Mouse (Mus musculus) megakaryocyte, embryonic 14.5 days (primary cell): ENCODE results near the gene Fam171b. TPM values are rescaled to one million over a fixed set of nuclear protein-coding genes. Genes with fewer than 3 reads are reported as not detected.

Source experiments
- H3K27me3 ChIP-seq: replicated peaks from 2 replicates; pipeline ENCODE3; 2012; ENCODE audit warnings: inconsistent platforms
- H3K36me3 ChIP-seq: replicated peaks from 2 replicates; pipeline ENCODE3; 2012; ENCODE audit warnings: low read length, inconsistent platforms, mixed read lengths
- H3K4me1 ChIP-seq: 2 replicates; pipeline ENCODE4 v1.6.1; 2012; ENCODE audit warnings: inconsistent platforms
- H3K4me3 ChIP-seq: replicated peaks from 2 replicates; pipeline ENCODE3; 2012; ENCODE audit warnings: moderate library complexity, mild to moderate bottlenecking, inconsistent platforms
- H3K9me3 ChIP-seq: 2 replicates; pipeline ENCODE4 v1.6.1; 2012; ENCODE audit warnings: inconsistent platforms
- FLI1 ChIP-seq: IDR thresholded peaks from 2 replicates; pipeline ENCODE4 v1.6.1; 2012; ENCODE audit warnings: low read length, inconsistent platforms, mixed read lengths
- GATA1 ChIP-seq: IDR thresholded peaks from 3 replicates; pipeline ENCODE4 v1.6.1; 2012; ENCODE audit warnings: mixed read lengths, low read length, inconsistent platforms, borderline replicate concordance
- polyA plus RNA-seq: library from polyadenylated mRNA; stranded (reverse); fragments of >175 nt; gene quantifications from 2 replicates; pipeline ENCODE4 v1.2.3, GENCODE M21; 2012; ENCODE audit warnings: low replicate concordance; ENCODE audit not compliant: insufficient read depth

The Fam171b gene
- polyA plus RNA-seq: not detected in 2 replicates

DNA sequence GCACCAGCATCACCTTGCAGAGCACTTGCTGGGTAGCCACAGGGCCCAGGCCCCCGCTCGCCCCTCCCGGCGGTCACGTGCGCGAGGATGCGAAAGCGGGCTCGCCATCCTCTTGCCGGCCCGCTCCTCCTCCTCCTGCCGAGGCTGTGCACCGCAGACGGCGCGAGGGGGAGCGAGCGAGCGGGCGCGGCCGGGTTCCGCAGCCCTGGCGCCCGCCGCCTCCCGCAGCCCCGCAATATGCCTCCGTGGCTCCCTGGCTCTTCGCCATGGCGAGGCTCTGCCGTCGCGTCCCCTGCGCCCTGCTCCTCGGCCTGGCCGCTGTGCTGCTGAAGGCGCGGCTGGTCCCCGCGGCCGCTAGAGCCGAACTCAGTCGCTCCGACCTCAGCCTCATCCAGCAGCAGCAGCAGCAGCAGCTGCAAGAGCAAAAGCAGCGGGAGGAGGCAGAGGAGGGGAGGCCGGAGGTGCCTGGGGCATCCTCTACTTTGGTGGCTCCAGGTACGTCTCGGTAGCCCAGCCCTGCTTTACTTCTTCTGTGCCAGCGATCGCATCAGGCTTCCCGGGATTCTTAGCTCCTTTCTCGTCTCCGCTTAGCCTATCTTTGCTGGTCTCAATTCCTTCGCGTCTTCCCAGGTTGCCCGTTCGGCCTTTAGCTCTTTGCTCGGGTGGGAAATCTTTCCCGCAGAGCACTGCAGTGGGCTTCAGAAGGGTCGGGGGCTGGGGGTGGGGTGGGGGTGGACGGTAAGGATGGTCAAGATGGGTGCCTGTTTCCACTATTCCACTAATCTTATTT lies at the start of gene Fam171b:
Gene Fam171b, plus strand, starts transcription at position 154 of the 790 bp plus-strand sequence.
- Histone ChIP-seq H3K4me3 (peak within 1 kb of the TSS; percentile 93), H3K4me1 (peaks cover 19% of the 10 kb centered on the region), H3K9me3 (no peaks in the 10 kb centered on the region), H3K36me3 (no peaks in the 10 kb centered on the region), H3K27me3 (peaks cover 46% of the 10 kb centered on the region)
- no peak for TF ChIP-seq FLI1
- TF ChIP-seq GATA1: no peak

- Histone ChIP-seq H3K9me3 (no peaks in the 10 kb centered on the region), H3K36me3 (peaks cover 63% of the 10 kb centered on the region), H3K4me1 (peaks cover 43% of the 10 kb centered on the region), H3K4me3 (no peak overlapping the region), H3K27me3 (no peaks in the 10 kb centered on the region)
- no peak for TF ChIP-seq FLI1
These were observed 46.4 kb upstream of the Fam171b start for GRCm38 (mm10) chr2:83766058-83766457.

- no peaks in the 10 kb centered on the region for H3K27me3 ChIP-seq
- no peak overlapping the region for H3K4me3 ChIP-seq
- peaks cover 64% of the 10 kb centered on the region for H3K36me3 ChIP-seq
- TF ChIP-seq GATA1 (no peak), FLI1 (no peak)
- peaks cover 43% of the 10 kb centered on the region for H3K4me1 ChIP-seq
- H3K9me3 ChIP-seq: no peaks in the 10 kb centered on the region
These were observed 45.6 kb upstream of the Fam171b start for GRCm38 (mm10) chr2:83766878-83767277.

DNA sequence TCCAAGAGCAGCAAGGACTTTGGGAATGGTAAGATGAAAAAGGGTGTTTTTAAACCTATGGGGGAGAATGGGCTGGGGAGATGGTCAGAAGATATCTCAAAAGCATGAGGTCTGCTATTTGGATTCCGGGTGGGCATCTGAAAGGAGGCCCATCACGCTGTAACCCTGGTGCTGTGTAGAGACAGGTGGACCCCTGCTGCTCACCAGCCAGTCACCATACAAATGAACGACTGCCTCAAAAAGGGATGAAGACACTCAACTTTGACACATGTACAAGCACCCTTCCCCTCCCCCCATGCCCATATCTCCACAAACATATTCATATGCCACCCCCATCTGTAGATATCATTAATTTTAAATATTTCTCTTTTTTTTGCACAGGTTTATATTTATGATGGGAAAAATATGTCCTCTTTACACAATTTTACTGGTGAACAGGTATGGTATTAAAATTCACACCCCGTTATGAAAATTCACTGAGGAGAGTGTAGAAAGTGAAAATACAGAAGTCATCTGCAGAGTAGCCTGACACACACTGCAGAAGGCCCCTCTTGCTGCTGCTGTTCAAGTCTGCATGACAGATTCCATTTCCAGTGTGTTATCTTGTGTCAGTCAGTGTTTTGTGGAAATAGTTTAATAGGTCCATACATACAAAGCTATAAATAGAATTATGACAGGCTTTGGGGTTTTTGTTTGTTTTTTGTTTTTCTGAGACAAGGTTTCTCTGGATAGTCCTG lies 44.0 kb upstream of the Fam171b start:
- H3K4me3 ChIP-seq: no peak overlapping the region
- H3K27me3 ChIP-seq: no peaks in the 10 kb centered on the region
- peaks cover 73% of the 10 kb centered on the region for H3K36me3 ChIP-seq
- TF ChIP-seq GATA1: no peak
- no peak for TF ChIP-seq FLI1
- peaks cover 43% of the 10 kb centered on the region for H3K4me1 ChIP-seq
- no peaks in the 10 kb centered on the region for H3K9me3 ChIP-seq

- Histone ChIP-seq H3K36me3 (peaks cover 78% of the 10 kb centered on the region), H3K4me3 (no peak overlapping the region), H3K4me1 (peaks cover 22% of the 10 kb centered on the region), H3K27me3 (no peaks in the 10 kb centered on the region), H3K9me3 (no peaks in the 10 kb centered on the region)
- TF ChIP-seq GATA1: no peak
- no peak for TF ChIP-seq FLI1
These were observed 41.2 kb upstream of the Fam171b start for GRCm38 (mm10) chr2:83771155-83771812.

GRCm38 (mm10) chr2:83791330-83792073 lies 20.9 kb upstream of the Fam171b start:
- TF ChIP-seq FLI1 (no peak), GATA1 (no peak)
- Histone ChIP-seq H3K27me3 (no peaks in the 10 kb centered on the region), H3K4me3 (no peak overlapping the region), H3K9me3 (no peaks in the 10 kb centered on the region), H3K4me1 (no peaks in the 10 kb centered on the region), H3K36me3 (peaks cover 92% of the 10 kb centered on the region)

DNA sequence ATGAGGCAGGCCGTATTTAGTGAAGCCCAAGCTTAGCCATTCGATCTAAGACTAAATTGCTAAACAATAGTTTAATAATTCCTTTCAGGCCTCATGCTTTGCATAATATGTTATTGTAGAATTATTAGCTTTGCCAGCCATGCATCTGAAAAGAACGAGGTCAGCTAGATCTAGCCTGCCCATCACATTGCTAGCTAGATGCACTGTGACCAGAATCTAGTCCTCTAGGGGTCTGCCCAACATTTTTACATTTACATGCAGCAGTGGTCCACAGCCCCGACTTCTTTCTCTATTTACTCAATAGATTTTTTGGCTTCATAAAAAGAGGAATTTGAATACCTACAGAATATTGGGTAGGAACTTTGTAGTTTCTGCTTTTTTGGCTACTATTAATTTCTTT lies 20.3 kb upstream of the Fam171b start:
- Histone ChIP-seq H3K36me3 (peaks cover 94% of the 10 kb centered on the region), H3K4me3 (no peak overlapping the region), H3K4me1 (no peaks in the 10 kb centered on the region), H3K27me3 (no peaks in the 10 kb centered on the region), H3K9me3 (no peaks in the 10 kb centered on the region)
- TF ChIP-seq FLI1 (no peak), GATA1 (no peak)

DNA sequence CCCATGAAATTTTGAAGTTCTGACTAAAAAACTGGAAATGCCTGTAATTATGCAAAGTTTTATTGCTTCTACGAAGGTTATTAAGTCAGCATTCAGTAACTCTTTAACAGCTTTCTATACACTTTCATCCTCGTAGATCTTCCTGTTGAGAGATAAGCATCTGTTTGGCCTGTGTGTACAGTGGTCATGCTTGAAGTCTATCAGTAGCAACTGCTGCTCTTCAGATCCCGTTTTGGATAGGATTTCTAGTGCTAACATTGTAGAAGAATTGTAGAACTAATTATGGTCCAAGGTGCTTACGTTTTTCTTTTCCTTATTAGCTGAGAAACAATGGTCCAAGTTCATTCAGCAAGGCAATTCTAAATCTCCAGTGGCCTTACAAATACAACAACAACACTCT lies 16.7 kb upstream of the Fam171b start:
- Histone ChIP-seq H3K4me1 (no peaks in the 10 kb centered on the region), H3K4me3 (no peak overlapping the region), H3K36me3 (peaks cover 98% of the 10 kb centered on the region), H3K27me3 (no peaks in the 10 kb centered on the region), H3K9me3 (no peaks in the 10 kb centered on the region)
- TF ChIP-seq GATA1: no peak
- TF ChIP-seq FLI1: no peak

DNA sequence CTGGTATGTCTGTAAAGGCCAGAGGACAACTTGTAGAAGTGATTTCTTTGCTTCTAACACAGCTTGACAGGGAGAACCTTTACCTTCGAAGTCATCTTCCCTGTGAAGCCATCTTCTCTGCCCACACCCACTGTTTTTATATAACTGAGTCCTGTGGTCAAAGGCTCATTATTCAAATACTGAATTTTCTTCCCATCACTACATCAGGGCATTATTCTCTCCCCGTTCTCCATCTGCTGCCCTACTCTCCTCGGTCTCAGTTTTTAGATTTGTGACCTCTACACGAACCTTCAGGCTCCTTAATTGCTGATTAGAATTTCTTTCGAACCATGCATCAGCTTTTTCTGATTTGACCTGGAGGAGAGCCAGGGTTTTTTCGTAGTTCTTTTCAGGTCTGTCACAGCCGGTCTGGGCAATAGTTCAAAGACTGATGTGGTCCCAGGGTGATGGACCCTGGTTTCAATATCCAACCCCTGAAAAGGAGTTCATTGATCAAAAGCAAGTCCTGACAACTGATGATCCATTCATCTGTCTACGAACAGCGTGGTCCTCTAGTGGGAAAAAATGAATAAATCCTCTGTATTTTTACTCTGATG lies 14.4 kb upstream of the Fam171b start:
- peaks cover 98% of the 10 kb centered on the region for H3K36me3 ChIP-seq

More for the DNA sequence above, 14.4 kb upstream of the Fam171b start:
- Histone ChIP-seq H3K4me1 (no peaks in the 10 kb centered on the region), H3K9me3 (no peaks in the 10 kb centered on the region), H3K27me3 (no peaks in the 10 kb centered on the region), H3K4me3 (no peak overlapping the region)
- TF ChIP-seq FLI1: no peak
- TF ChIP-seq GATA1: no peak
